Mouse (Mus musculus): ENCODE data around the gene Tusc2.

GRCm38 (mm10) chr9:107563029-107563581 lies at the start of gene Tusc2:
- TF ChIP-seq CTCF (IDR thresholded peaks at IDR 0.05; ENCODE audit: low read depth, low read length), result no peak
- TF ChIP-seq POLR2A (IDR thresholded peaks at IDR 0.05; ENCODE audit: extremely low read depth, insufficient read depth, low read length), result peak; percentile 53; the same call in 1 of the 2 replicates
